Mouse (Mus musculus) cerebellum, adult 2 months (tissue): ENCODE data around the gene Gm45021.

Source experiments
- CTCF ChIP-seq: fragments of 200-500 bp; IDR thresholded peaks from 2 replicates; pipeline ENCODE4 v1.5.1; 2011; ENCODE audit warnings: low read depth, mild to moderate bottlenecking, control low read depth, low read length, moderate library complexity, borderline replicate concordance; ENCODE audit not compliant: insufficient read depth
- POLR2A ChIP-seq: fragments of 200-500 bp; IDR thresholded peaks from 2 replicates; pipeline ENCODE4 v1.6.1; 2011; ENCODE audit warnings: low read length, control low read depth, borderline replicate concordance; ENCODE audit not compliant: insufficient read depth

DNA sequence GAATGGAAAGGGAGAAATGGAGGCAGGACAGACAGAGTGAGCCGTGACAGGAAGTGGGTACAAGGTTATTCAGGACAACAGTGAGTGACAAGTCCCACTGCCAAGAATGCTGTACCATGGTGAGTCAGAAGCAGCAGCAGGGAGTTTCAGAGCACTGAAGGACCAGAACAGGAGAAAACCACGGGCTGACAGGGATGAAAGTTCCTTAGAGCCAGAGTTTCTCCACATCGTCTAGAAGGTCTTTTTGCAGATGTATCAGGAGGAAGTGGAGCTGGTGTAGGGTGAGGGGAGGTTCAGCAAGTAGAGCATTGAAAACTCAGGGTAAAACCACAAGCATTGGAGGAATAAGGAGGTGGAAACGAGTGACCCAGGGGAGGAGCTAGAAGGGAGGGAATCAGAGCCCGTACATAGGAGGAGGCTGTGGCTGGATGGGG is 10.2 kb upstream of the Gm45021 start:
- TF ChIP-seq CTCF: no peak
- no peak for TF ChIP-seq POLR2A
